In the genomic region with DNA sequence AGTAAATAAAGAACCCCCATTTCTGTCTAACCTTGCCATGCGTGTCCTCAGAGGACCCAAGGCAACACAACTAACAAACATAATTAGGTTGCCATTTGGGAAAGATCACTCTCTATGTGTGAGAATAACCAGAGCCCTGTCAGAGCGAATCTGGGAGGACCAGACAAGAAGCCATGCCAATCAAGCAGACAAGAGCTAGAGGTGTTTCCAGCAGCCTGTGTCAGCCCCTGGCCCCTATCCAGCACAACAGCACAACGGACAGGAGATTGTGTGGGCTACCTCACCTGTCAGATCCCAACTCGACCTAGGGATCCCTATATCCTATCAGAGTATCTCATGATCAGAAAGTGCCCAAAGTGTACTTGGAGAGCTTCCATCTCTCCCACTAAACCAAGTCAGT, we compare ENCODE assay signal across 28 mouse cellular contexts.
A peak's percentile ranks its signal among the peaks of the same experiment; 100 is the strongest.
DNase-seq lines count a peak whose midpoint lies in the region; ATAC-seq and TF ChIP-seq lines count a peak whose summit lies in the region.
"Had no signal": no experiment of that assay in that cellular context is flagged by ENCODE, and none has a peak within 500 bp of the region (broad histone marks: within the 10 kb centered on the region; RNA-seq: fewer than 3 reads in every experiment).

No protein-coding gene starts in this region.

- WGBS in heart, embryonic 11.5 days (ENCODE audit: insufficient replicate concordance) = 38% methylated on average over 4 of the region's 4 CpGs
- 17% methylated on average over 4 of the region's 4 CpGs for WGBS in heart, postnatal 0 days

- TF ChIP-seq CTCF in heart, postnatal 0 days (IDR thresholded peaks at IDR 0.05; ENCODE audit: low read depth) = no peak

- no peaks in the 10 kb centered on the region for H3K9me3 ChIP-seq in heart, embryonic 11.5 days (replicated peaks; ENCODE audit: control insufficient read depth, low read length)
- H3K9me3 ChIP-seq in heart, postnatal 0 days (replicated peaks; ENCODE audit: control insufficient read depth, low read length) = no peaks in the 10 kb centered on the region
- H3K9me3 ChIP-seq: embryonic facial prominence, embryonic 13.5 days; forebrain, embryonic 12.5 days; hindbrain, embryonic 13.5 days; liver, embryonic 12.5 days; midbrain, embryonic 13.5 days; neural tube, embryonic 13.5 days had no signal

- no peak overlapping the region for H3K4me2 ChIP-seq in heart, embryonic 11.5 days
- peak overlapping the region; percentile 4; the same call in 1 of the 2 replicates for H3K4me2 ChIP-seq in heart, postnatal 0 days (ENCODE audit: low read depth, low read length)
- H3K4me2 ChIP-seq: embryonic facial prominence, embryonic 13.5 days; forebrain, embryonic 12.5 days; hindbrain, embryonic 13.5 days; liver, embryonic 12.5 days; midbrain, embryonic 13.5 days; neural tube, embryonic 13.5 days had no signal

- no peak overlapping the region for H3K4me3 ChIP-seq in heart, embryonic 11.5 days (ENCODE audit: low read depth, low read length)
- H3K4me3 ChIP-seq in heart, postnatal 0 days (ENCODE audit: low read depth, low read length) = no peak overlapping the region
- H3K4me3 ChIP-seq: embryonic facial prominence, embryonic 13.5 days; forebrain, embryonic 12.5 days; hindbrain, embryonic 13.5 days; layer of hippocampus, adult 2 months; left cerebral cortex, adult 2 months; liver, embryonic 12.5 days; midbrain, embryonic 13.5 days; neural tube, embryonic 13.5 days had no signal

- no peaks in the 10 kb centered on the region for H3K36me3 ChIP-seq in heart, embryonic 11.5 days (ENCODE audit: control insufficient read depth, insufficient read depth, low read length)
- no peaks in the 10 kb centered on the region for H3K36me3 ChIP-seq in heart, postnatal 0 days (replicated peaks; ENCODE audit: control insufficient read depth, insufficient read depth, low read length)
- H3K36me3 ChIP-seq: embryonic facial prominence, embryonic 13.5 days; forebrain, embryonic 12.5 days; hindbrain, embryonic 13.5 days; liver, embryonic 12.5 days; midbrain, embryonic 13.5 days; neural tube, embryonic 13.5 days had no signal

- ATAC-seq in heart, embryonic 11.5 days (replicated peaks; ENCODE audit: insufficient number of reproducible peaks, low FRiP score, low TSS enrichment) = 0 out of 2 replicates have a peak, but pooled peaks have one; percentile 22
- peak; percentile 89 for ATAC-seq in heart, postnatal 0 days (ENCODE audit: insufficient read depth, low read depth)
- ATAC-seq: activated CD4-positive, CD25-positive, alpha-beta regulatory T cell, adult 4 months; liver, embryonic 12.5 days; liver, postnatal 0 days; lung, postnatal 0 days; midbrain, embryonic 13.5 days had no signal

- no peaks in the 10 kb centered on the region for H3K27me3 ChIP-seq in heart, embryonic 11.5 days (ENCODE audit: control insufficient read depth, insufficient read depth, low read length)
- H3K27me3 ChIP-seq in heart, postnatal 0 days (ENCODE audit: control insufficient read depth, insufficient read depth, low read length) = no peaks in the 10 kb centered on the region
- H3K27me3 ChIP-seq: embryonic facial prominence, embryonic 13.5 days; forebrain, embryonic 12.5 days; hindbrain, embryonic 13.5 days; liver, embryonic 12.5 days; midbrain, embryonic 13.5 days; neural tube, embryonic 13.5 days had no signal

- H3K27ac ChIP-seq in heart, embryonic 11.5 days (ENCODE audit: low read depth, low read length) = no peak overlapping the region
- H3K27ac ChIP-seq in heart, postnatal 0 days (ENCODE audit: low read depth) = peak overlapping the region; percentile 64
- H3K27ac ChIP-seq: embryonic facial prominence, embryonic 13.5 days; forebrain, embryonic 12.5 days; hindbrain, embryonic 13.5 days; layer of hippocampus, adult 2 months; left cerebral cortex, adult 2 months; liver, embryonic 12.5 days; midbrain, embryonic 13.5 days; neural tube, embryonic 13.5 days had no signal

- no peaks in the 10 kb centered on the region for H3K4me1 ChIP-seq in heart, embryonic 11.5 days (ENCODE audit: control insufficient read depth, insufficient read depth, low read length)
- 0 out of 2 replicates have a peak, but pooled peaks cover 10% of the 10 kb centered on the region for H3K4me1 ChIP-seq in heart, postnatal 0 days (ENCODE audit: control insufficient read depth, insufficient read depth)
- H3K4me1 ChIP-seq: forebrain, embryonic 12.5 days; hindbrain, embryonic 13.5 days; liver, embryonic 12.5 days; midbrain, embryonic 13.5 days; neural tube, embryonic 13.5 days had no signal

- no peak overlapping the region for H3K9ac ChIP-seq in heart, embryonic 11.5 days (ENCODE audit: low read depth, low read length)
- H3K9ac ChIP-seq in heart, postnatal 0 days (replicated peaks; ENCODE audit: low read depth, low read length) = no peak overlapping the region
- H3K9ac ChIP-seq: embryonic facial prominence, embryonic 13.5 days; forebrain, embryonic 12.5 days; hindbrain, embryonic 13.5 days; liver, embryonic 12.5 days; liver, postnatal 0 days; midbrain, embryonic 13.5 days; neural tube, embryonic 13.5 days had no signal

- peak; percentile 48 for DNase-seq in heart, adult 8-10 months (ENCODE audit: low spot score)
- peak; percentile 61 for DNase-seq in heart, postnatal 0 days (ENCODE audit: low spot score)
- peak; percentile 72 for DNase-seq in heart, postnatal 4 days
- no peak for DNase-seq in kidney, postnatal 4 days
- no peak for DNase-seq in left cerebral cortex, postnatal 4 days
- no peak for DNase-seq in thymus, postnatal 10 days (ENCODE audit: low spot score in 2 of 2)
- DNase-seq: adrenal gland, adult 2 months; adrenal gland, postnatal 36 days; B cell, adult 2 months; cerebellum, adult 18-20 months; cerebellum, postnatal 10 days; gastrocnemius, postnatal 10 days; kidney, adult 11 months; kidney, postnatal 25 days; liver, postnatal 0 days; lung, postnatal 4 days; thymus, adult 2 months had no signal

- intact Hi-C loops in left cerebral cortex, postnatal 4 days (cut with DNase I) = no loop called here

- TF ChIP-seq EP300 in heart, postnatal 0 days (IDR thresholded peaks at IDR 0.05; ENCODE audit: low read depth) = peak; percentile 77

Comparison
In these comparisons a context has a peak if more than half of its experiments do, and no peak if none do; other contexts are left out.
1. DNase-seq: peak in heart, adult 8-10 months (single experiment), heart, postnatal 0 days (single experiment) and heart, postnatal 4 days (single experiment); none in kidney, postnatal 4 days (0 of 2), left cerebral cortex, postnatal 4 days (single experiment) and thymus, postnatal 10 days (0 of 2).